Mouse (Mus musculus): ENCODE data around the gene Lypd1. TPM values are rescaled to one million over a fixed set of nuclear protein-coding genes. Genes with fewer than 3 reads are reported as not detected.

The Lypd1 gene
- 1.6 and 2.1 TPM in 2 replicates for polyA plus RNA-seq (2015; fragmentation: Nextera tagmentation; extraction: Ambion mirVana)

DNA sequence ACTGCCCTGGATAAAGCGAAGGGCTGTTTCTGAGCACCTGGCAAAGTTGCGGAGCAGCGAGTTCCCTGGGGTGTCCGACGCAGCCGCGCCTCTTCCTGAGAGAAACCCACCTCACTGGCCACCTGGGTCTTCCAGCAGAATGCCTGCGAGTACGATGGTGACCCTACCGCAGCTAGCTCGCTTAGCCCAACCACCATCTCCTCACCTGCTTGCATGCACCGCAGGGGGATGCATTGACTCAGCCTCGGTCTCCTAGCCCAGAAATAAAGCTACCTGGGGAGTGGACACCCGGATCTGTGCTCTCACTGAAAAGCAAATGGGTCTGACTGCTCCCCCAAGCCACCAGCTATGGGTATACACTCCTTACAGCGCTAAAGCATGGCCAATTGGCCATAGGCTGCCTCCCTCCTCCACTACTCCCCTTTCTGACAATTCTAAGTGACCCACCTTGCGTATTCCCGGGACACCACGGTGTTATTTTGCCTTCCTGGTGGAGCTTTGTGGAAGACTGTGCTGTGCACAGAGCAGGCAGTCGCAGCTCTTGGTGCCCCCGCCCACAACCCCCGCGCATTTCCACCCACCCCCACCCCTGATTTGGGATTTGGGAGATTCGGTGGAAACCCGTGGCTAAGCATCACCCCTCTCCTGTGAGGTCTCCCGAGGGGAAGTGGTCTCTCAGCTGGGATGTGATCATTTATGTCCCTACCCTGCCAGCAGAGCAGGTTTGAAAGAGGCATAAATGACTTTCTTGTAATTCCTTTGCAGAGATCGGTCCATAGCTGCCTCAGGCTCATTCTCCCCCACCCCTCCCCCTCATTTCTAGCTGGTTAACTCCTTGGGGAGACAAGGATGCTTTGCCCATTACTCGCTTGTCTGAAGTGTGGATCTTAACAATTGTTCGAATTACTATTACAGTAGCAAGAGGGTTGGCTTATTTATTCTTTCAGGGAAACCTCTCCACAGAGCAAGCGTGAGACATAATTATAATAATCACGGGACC, at the start of gene Lypd1:
Lypd1 (minus strand) TSS at position 501 of the 1,000 bp plus-strand sequence.
- Histone ChIP-seq H3K27me3 (ENCODE audit: insufficient read depth, low read length) (peaks cover 33% of the 10 kb centered on the region), H3K4me3 (replicated peaks; ENCODE audit: low read depth, low read length) (peak within 1 kb of the TSS; percentile 43), H3K4me2 (ENCODE audit: low read length) (peak within 1 kb of the TSS; percentile 92), H3K27ac (no peak within 1 kb of the TSS), H3K36me3 (ENCODE audit: insufficient read depth, low read length) (no peaks in the 10 kb centered on the region), H3K4me1 (replicated peaks; ENCODE audit: insufficient read depth, low read length) (peaks cover 6% of the 10 kb centered on the region; the same call in 1 of the 2 replicates), H3K9ac (ENCODE audit: low read depth, low read length) (0 out of 2 replicates have a peak within 1 kb of the TSS, but pooled peaks have one; percentile 8), H3K9me3 (replicated peaks; ENCODE audit: low read length) (no peaks in the 10 kb centered on the region)
- DNase-seq (ENCODE audit: low spot score) (no peak), ATAC-seq (replicated peaks; ENCODE audit: low FRiP score, low read depth) (peak; percentile 26; the same call in 1 of the 2 replicates)
- WGBS, result 5% methylated on average over 30 of the region's 30 CpGs
- TF ChIP-seq CTCF (IDR thresholded peaks at IDR 0.05; ENCODE audit: low read depth), result no peak

- Histone ChIP-seq H3K4me1 (replicated peaks; ENCODE audit: insufficient read depth, low read length) (no peaks in the 10 kb centered on the region), H3K9me3 (replicated peaks; ENCODE audit: low read length) (no peaks in the 10 kb centered on the region), H3K27ac (no peak overlapping the region), H3K27me3 (ENCODE audit: insufficient read depth, low read length) (no peaks in the 10 kb centered on the region), H3K4me3 (replicated peaks; ENCODE audit: low read depth, low read length) (no peak overlapping the region), H3K4me2 (ENCODE audit: low read length) (no peak overlapping the region), H3K36me3 (ENCODE audit: insufficient read depth, low read length) (no peaks in the 10 kb centered on the region), H3K9ac (ENCODE audit: low read depth, low read length) (no peak overlapping the region)
- no peak for TF ChIP-seq CTCF (IDR thresholded peaks at IDR 0.05; ENCODE audit: low read depth)
- DNase-seq (ENCODE audit: low spot score) (no peak), ATAC-seq (replicated peaks; ENCODE audit: low FRiP score, low read depth) (no peak)
- 84% methylated on average over 3 of the region's 3 CpGs for WGBS
These were observed 38.1 kb upstream of the Lypd1 start for GRCm38 (mm10) chr1:125951026-125951425.

- Histone ChIP-seq H3K36me3 (ENCODE audit: insufficient read depth, low read length) (no peaks in the 10 kb centered on the region), H3K27me3 (ENCODE audit: insufficient read depth, low read length) (no peaks in the 10 kb centered on the region), H3K9ac (ENCODE audit: low read depth, low read length) (no peak overlapping the region), H3K9me3 (replicated peaks; ENCODE audit: low read length) (no peaks in the 10 kb centered on the region), H3K4me1 (replicated peaks; ENCODE audit: insufficient read depth, low read length) (no peaks in the 10 kb centered on the region), H3K27ac (no peak overlapping the region), H3K4me2 (ENCODE audit: low read length) (no peak overlapping the region), H3K4me3 (replicated peaks; ENCODE audit: low read depth, low read length) (no peak overlapping the region)
- DNase-seq (ENCODE audit: low spot score) (peak; percentile 8), ATAC-seq (replicated peaks; ENCODE audit: low FRiP score, low read depth) (no peak)
- TF ChIP-seq CTCF (IDR thresholded peaks at IDR 0.05; ENCODE audit: low read depth), result no peak
- WGBS, result 42% methylated on average over 6 of the region's 6 CpGs
These were observed 36.2 kb upstream of the Lypd1 start for GRCm38 (mm10) chr1:125949076-125949475.

- 56% methylated on average over 9 of the region's 9 CpGs for WGBS
- H3K4me1 ChIP-seq (replicated peaks; ENCODE audit: insufficient read depth, low read length), result no peaks in the 10 kb centered on the region
- H3K27ac ChIP-seq, result no peak overlapping the region
- no peaks in the 10 kb centered on the region for H3K36me3 ChIP-seq (ENCODE audit: insufficient read depth, low read length)
- no peak for DNase-seq (ENCODE audit: low spot score)
- H3K27me3 ChIP-seq (ENCODE audit: insufficient read depth, low read length), result no peaks in the 10 kb centered on the region
- H3K4me2 ChIP-seq (ENCODE audit: low read length), result no peak overlapping the region
- no peaks in the 10 kb centered on the region for H3K9me3 ChIP-seq (replicated peaks; ENCODE audit: low read length)
- no peak for ATAC-seq (replicated peaks; ENCODE audit: low FRiP score, low read depth)
- H3K9ac ChIP-seq (ENCODE audit: low read depth, low read length), result no peak overlapping the region
- no peak for TF ChIP-seq CTCF (IDR thresholded peaks at IDR 0.05; ENCODE audit: low read depth)
- H3K4me3 ChIP-seq (replicated peaks; ENCODE audit: low read depth, low read length), result no peak overlapping the region
These were observed 32.2 kb upstream of the Lypd1 start for GRCm38 (mm10) chr1:125945136-125945535.

DNA sequence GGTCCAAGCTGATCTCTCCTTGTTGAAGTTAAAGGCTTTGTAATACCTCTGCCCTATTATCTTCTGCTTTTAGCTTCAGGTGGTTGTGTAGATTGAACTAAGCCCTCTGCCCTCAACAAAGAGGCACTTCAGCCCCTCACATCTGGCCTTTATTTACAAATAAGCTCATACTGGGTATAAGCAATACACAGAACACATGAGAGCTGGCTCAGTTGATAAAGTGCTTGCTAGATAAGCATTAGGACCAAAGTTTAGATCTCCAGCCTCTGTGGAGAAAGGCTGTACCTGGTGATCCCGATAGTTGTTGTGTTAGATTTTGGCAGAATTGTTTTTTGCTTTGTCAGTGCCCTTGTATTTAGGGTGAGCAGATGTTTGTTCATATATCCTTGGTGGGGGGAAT, 30.4 kb upstream of the Lypd1 start:
- Histone ChIP-seq H3K27ac (no peak overlapping the region), H3K27me3 (ENCODE audit: insufficient read depth, low read length) (no peaks in the 10 kb centered on the region), H3K36me3 (ENCODE audit: insufficient read depth, low read length) (no peaks in the 10 kb centered on the region), H3K9me3 (replicated peaks; ENCODE audit: low read length) (no peaks in the 10 kb centered on the region), H3K4me2 (ENCODE audit: low read length) (no peak overlapping the region), H3K4me1 (replicated peaks; ENCODE audit: insufficient read depth, low read length) (no peaks in the 10 kb centered on the region), H3K4me3 (replicated peaks; ENCODE audit: low read depth, low read length) (no peak overlapping the region), H3K9ac (ENCODE audit: low read depth, low read length) (no peak overlapping the region)
- ATAC-seq (replicated peaks; ENCODE audit: low FRiP score, low read depth) (no peak), DNase-seq (ENCODE audit: low spot score) (no peak)
- 80% methylated on average over 1 of the region's 1 CpGs for WGBS
- TF ChIP-seq CTCF (IDR thresholded peaks at IDR 0.05; ENCODE audit: low read depth), result no peak

- no peak overlapping the region for H3K9ac ChIP-seq (ENCODE audit: low read depth, low read length)
- no peaks in the 10 kb centered on the region for H3K4me1 ChIP-seq (replicated peaks; ENCODE audit: insufficient read depth, low read length)
- H3K27me3 ChIP-seq (ENCODE audit: insufficient read depth, low read length), result no peaks in the 10 kb centered on the region
- no peak for TF ChIP-seq CTCF (IDR thresholded peaks at IDR 0.05; ENCODE audit: low read depth)
- H3K36me3 ChIP-seq (ENCODE audit: insufficient read depth, low read length), result no peaks in the 10 kb centered on the region
- no peak overlapping the region for H3K4me2 ChIP-seq (ENCODE audit: low read length)
- WGBS, result 94% methylated on average over 10 of the region's 10 CpGs
- no peak for DNase-seq (ENCODE audit: low spot score)
- H3K9me3 ChIP-seq (replicated peaks; ENCODE audit: low read length), result no peaks in the 10 kb centered on the region
- no peak for ATAC-seq (replicated peaks; ENCODE audit: low FRiP score, low read depth)
- no peak overlapping the region for H3K27ac ChIP-seq
- H3K4me3 ChIP-seq (replicated peaks; ENCODE audit: low read depth, low read length), result no peak overlapping the region
These were observed 12.6 kb upstream of the Lypd1 start for GRCm38 (mm10) chr1:125925486-125925885.

Measured in kidney, postnatal 0 days (tissue).